Mouse (Mus musculus) limb, embryonic 11.5 days (tissue): ENCODE results near the gene Sars2. TPM values are rescaled to one million over a fixed set of nuclear protein-coding genes. Genes with fewer than 3 reads are reported as not detected.
A peak's percentile ranks its signal among the peaks of the same experiment; 100 is the strongest.
"Not testable (repeated sequence)": the region's sequence is repeated elsewhere in the genome, so short reads cannot be mapped to it uniquely, and the experiment has no call there.

ENCODE experiments used
- ATAC-seq: fragments of 200-750 bp; cut with Nextera tagmentation; 2 replicates; pipeline ENCODE4 v1.8.0; 2017; ENCODE audit warnings: low read depth; ENCODE audit not compliant: insufficient number of reproducible peaks, low FRiP score, low TSS enrichment
- DNase-seq: peaks from one replicate; pipeline ENCODE4 v3.0.0-alpha.2; 2015; ENCODE audit warnings: low spot score
- H3K27ac ChIP-seq: fragments of 300-500 bp; sonication (generic); replicated peaks from 2 replicates; pipeline ENCODE4 v1.5.1; 2014; ENCODE audit warnings: low read depth, mild to moderate bottlenecking, low read length
- H3K27me3 ChIP-seq: fragments of 300-500 bp; sonication (generic); 2 replicates; pipeline ENCODE4 v1.6.1; 2014; ENCODE audit warnings: mild to moderate bottlenecking, low read length, mixed read lengths; ENCODE audit not compliant: control insufficient read depth, insufficient read depth
- H3K36me3 ChIP-seq: fragments of 300-500 bp; sonication (generic); 2 replicates; pipeline ENCODE4 v1.6.1; 2014; ENCODE audit warnings: mild to moderate bottlenecking, low read length, moderate library complexity, mixed read lengths; ENCODE audit not compliant: control insufficient read depth, insufficient read depth
- H3K4me1 ChIP-seq: fragments of 300-500 bp; sonication (generic); 2 replicates; pipeline ENCODE4 v1.6.1; 2014; ENCODE audit warnings: low read length, mixed read lengths; ENCODE audit not compliant: control insufficient read depth, insufficient read depth
- H3K4me2 ChIP-seq: fragments of 300-500 bp; sonication (generic); 2 replicates; pipeline ENCODE4 v1.6.1; 2014; ENCODE audit warnings: low read depth, mild to moderate bottlenecking, moderate library complexity; ENCODE audit not compliant: severe bottlenecking
- H3K4me3 ChIP-seq: fragments of 300-500 bp; sonication (generic); 2 replicates; pipeline ENCODE4 v1.5.1; 2014; ENCODE audit warnings: low read depth, low read length
- H3K9ac ChIP-seq: fragments of 300-500 bp; sonication (generic); 2 replicates; pipeline ENCODE4 v1.6.1; 2014; ENCODE audit warnings: mild to moderate bottlenecking, low read length
- H3K9me3 ChIP-seq: fragments of 300-500 bp; sonication (generic); 2 replicates; pipeline ENCODE4 v1.6.1; 2016; ENCODE audit warnings: low read length; ENCODE audit not compliant: control insufficient read depth
- WGBS: fragments of 180-500 bp; shearing (Covaris S2); extraction: QIAGEN DNeasy Blood & Tissue Kit; methylation state at CpG from one replicate; pipeline ENCODE4 v1.1.7; 2014; 5-methylcytosine and 5-hydroxymethylcytosine counted together
- polyA plus RNA-seq: library from polyadenylated mRNA; unstranded; fragments of >200 nt; fragmentation: Nextera tagmentation; extraction: Ambion mirVana; gene quantifications from 2 replicates; pipeline ENCODE4 v1.2.1, GENCODE M21; 2014

Gene Sars2
- polyA plus RNA-seq, 1 experiment from 2014 or later, result 34.9 TPM

- H3K36me3 ChIP-seq, H3K27ac ChIP-seq, H3K27me3 ChIP-seq, H3K4me1 ChIP-seq, ATAC-seq, DNase-seq, H3K4me2 ChIP-seq, H3K4me3 ChIP-seq, H3K9me3 ChIP-seq, H3K9ac ChIP-seq: not testable (repeated sequence)
- WGBS, result 95% methylated on average over 12 of the region's 12 CpGs
These were observed 40.5 kb upstream of the Sars2 start for GRCm38 (mm10) chr7:28701306-28701705.

GRCm38 (mm10) chr7:28702601-28703143 is 39.1 kb upstream of the Sars2 start:
- Histone ChIP-seq H3K4me2 (no peak overlapping the region), H3K27me3 (no peaks in the 10 kb centered on the region)
- no peak for ATAC-seq

GRCm38 (mm10) chr7:28709454-28709853 is 32.3 kb upstream of the Sars2 start:
- no peaks in the 10 kb centered on the region for H3K4me1 ChIP-seq
- no peak overlapping the region for H3K9ac ChIP-seq
- H3K4me3 ChIP-seq, result no peak overlapping the region
- DNase-seq, result no peak
- H3K4me2 ChIP-seq, result no peak overlapping the region
- ATAC-seq, result no peak
- H3K27ac ChIP-seq, result no peak overlapping the region
- no peaks in the 10 kb centered on the region for H3K27me3 ChIP-seq
- no peaks in the 10 kb centered on the region for H3K36me3 ChIP-seq
- no peaks in the 10 kb centered on the region; the same call in 1 of the 2 replicates for H3K9me3 ChIP-seq

More at GRCm38 (mm10) chr7:28702601-28703143, 39.1 kb upstream of the Sars2 start:
- Histone ChIP-seq H3K4me3 (no peak overlapping the region), H3K27ac (no peak overlapping the region), H3K9ac (no peak overlapping the region), H3K9me3 (no peaks in the 10 kb centered on the region; the same call in 1 of the 2 replicates), H3K36me3 (no peaks in the 10 kb centered on the region), H3K4me1 (no peaks in the 10 kb centered on the region)
- WGBS, result 71% methylated on average over 9 of the region's 9 CpGs
- DNase-seq, result no peak

- H3K4me1 ChIP-seq, result no peaks in the 10 kb centered on the region
- no peaks in the 10 kb centered on the region for H3K27me3 ChIP-seq
- no peak overlapping the region for H3K4me2 ChIP-seq
- H3K36me3 ChIP-seq, result no peaks in the 10 kb centered on the region
- DNase-seq, result no peak
- no peak for ATAC-seq
- WGBS, result 65% methylated on average over 3 of the region's 3 CpGs
- no peaks in the 10 kb centered on the region; the same call in 1 of the 2 replicates for H3K9me3 ChIP-seq
- no peak overlapping the region for H3K9ac ChIP-seq
- H3K4me3 ChIP-seq, result no peak overlapping the region
- H3K27ac ChIP-seq, result no peak overlapping the region
These were observed 30.8 kb upstream of the Sars2 start for GRCm38 (mm10) chr7:28710962-28711361.

- H3K4me3 ChIP-seq, result no peak overlapping the region
- no peak overlapping the region for H3K4me2 ChIP-seq
- ATAC-seq, result no peak
- no peak overlapping the region for H3K27ac ChIP-seq
- H3K36me3 ChIP-seq, result no peaks in the 10 kb centered on the region
- no peaks in the 10 kb centered on the region for H3K9me3 ChIP-seq
- no peaks in the 10 kb centered on the region for H3K27me3 ChIP-seq
- H3K9ac ChIP-seq, result no peak overlapping the region
- WGBS, result 76% methylated on average over 5 of the region's 5 CpGs
- H3K4me1 ChIP-seq, result 0 out of 2 replicates have a peak, but pooled peaks cover 5% of the 10 kb centered on the region
- no peak for DNase-seq
These were observed 27.1 kb upstream of the Sars2 start for GRCm38 (mm10) chr7:28714667-28715066.

GRCm38 (mm10) chr7:28715598-28715997 is 26.2 kb upstream of the Sars2 start:
- Histone ChIP-seq H3K27me3 (no peaks in the 10 kb centered on the region), H3K4me2 (no peak overlapping the region), H3K4me3 (no peak overlapping the region), H3K4me1 (0 out of 2 replicates have a peak, but pooled peaks cover 5% of the 10 kb centered on the region), H3K27ac (no peak overlapping the region), H3K9ac (no peak overlapping the region), H3K9me3 (no peaks in the 10 kb centered on the region), H3K36me3 (no peaks in the 10 kb centered on the region)
- ATAC-seq, result no peak
- WGBS, result 91% methylated on average over 2 of the region's 2 CpGs
- no peak for DNase-seq

- Histone ChIP-seq H3K36me3 (no peaks in the 10 kb centered on the region), H3K4me1 (0 out of 2 replicates have a peak, but pooled peaks cover 5% of the 10 kb centered on the region), H3K27me3 (no peaks in the 10 kb centered on the region), H3K9me3 (no peaks in the 10 kb centered on the region), H3K4me2 (peak within 1 kb of the TSS; percentile 75), H3K27ac (0 out of 2 replicates have a peak within 1 kb of the TSS, but pooled peaks have one; percentile 36), H3K4me3 (peak within 1 kb of the TSS; percentile 48), H3K9ac (peak within 1 kb of the TSS; percentile 78)
- 5% methylated on average over 36 of the region's 36 CpGs for WGBS
- peak; percentile 79 for ATAC-seq
- DNase-seq, result peak; percentile 81
These were observed 25.1 kb upstream of the Sars2 start, which contains the start of gene Fbxo17 for GRCm38 (mm10) chr7:28716590-28717281. TSS of gene Fbxo17 (plus strand) at chr7:28716804.

GRCm38 (mm10) chr7:28717726-28718125 is 24.1 kb upstream of the Sars2 start:
- no peak overlapping the region for H3K4me3 ChIP-seq
- H3K4me2 ChIP-seq, result no peak overlapping the region
- no peaks in the 10 kb centered on the region for H3K9me3 ChIP-seq
- H3K27ac ChIP-seq, result no peak overlapping the region
- 86% methylated on average over 10 of the region's 10 CpGs for WGBS
- H3K9ac ChIP-seq, result no peak overlapping the region
- DNase-seq (no peak), ATAC-seq (no peak)
- H3K4me1 ChIP-seq, result 0 out of 2 replicates have a peak, but pooled peaks cover 5% of the 10 kb centered on the region
- no peaks in the 10 kb centered on the region for H3K27me3 ChIP-seq
- H3K36me3 ChIP-seq, result no peaks in the 10 kb centered on the region
